Mouse (Mus musculus): Measurements from ENCODE around the gene Cntn4. TPM values are rescaled to one million over a fixed set of nuclear protein-coding genes. Genes with fewer than 3 reads are reported as not detected.

Gene Cntn4
- polyA plus RNA-seq, 1 experiment from 2014 or later: 3.4 TPM

DNA sequence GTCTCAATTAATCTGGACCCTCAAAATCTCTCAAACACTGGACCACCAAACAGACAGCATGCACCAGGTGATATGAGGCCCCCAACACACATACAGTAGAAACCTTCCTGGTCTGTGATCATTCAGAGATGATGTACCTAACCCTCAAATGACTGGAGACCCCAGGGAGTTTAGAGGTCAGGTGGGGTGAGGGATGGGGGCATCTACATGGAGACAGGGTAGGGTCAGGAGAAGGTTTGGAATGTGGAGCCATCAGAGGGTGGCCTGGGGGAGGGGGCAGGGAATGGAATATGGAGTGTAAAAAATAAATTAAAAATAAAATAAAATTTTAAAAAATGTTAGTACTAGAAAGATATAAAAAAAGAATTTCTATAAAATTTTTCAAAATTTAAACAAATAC lies 157.6 kb downstream of the Cntn4 start:
- no peaks in the 10 kb centered on the region for H3K36me3 ChIP-seq
- no peaks in the 10 kb centered on the region for H3K4me1 ChIP-seq
- H3K4me3 ChIP-seq: no peak overlapping the region
- no peak for ATAC-seq (ENCODE audit: low FRiP score, low read depth)
- no peak overlapping the region for H3K9ac ChIP-seq (replicated peaks)
- no peaks in the 10 kb centered on the region for H3K27me3 ChIP-seq
- H3K27ac ChIP-seq (replicated peaks): no peak overlapping the region
- no peaks in the 10 kb centered on the region for H3K9me3 ChIP-seq
- no peak overlapping the region for H3K4me2 ChIP-seq (replicated peaks)

DNA sequence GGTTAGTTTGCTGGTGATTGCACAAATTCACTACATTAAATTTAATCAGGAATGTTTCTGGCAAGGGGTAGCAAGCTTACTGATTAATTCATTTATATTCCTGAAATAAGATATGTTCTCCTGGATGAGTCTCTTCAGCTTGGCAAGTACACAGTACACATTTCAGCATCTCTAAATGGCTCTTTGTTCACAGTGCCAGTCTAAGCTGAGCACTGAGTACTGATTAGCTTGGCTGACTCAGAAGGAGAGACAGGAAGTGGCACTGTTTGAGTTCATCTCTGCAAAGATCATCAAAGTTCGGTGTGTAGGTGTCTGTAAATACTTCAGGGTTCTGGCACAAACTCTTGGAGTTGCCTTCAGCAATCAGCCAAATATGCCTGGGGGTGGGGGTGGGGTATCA lies 169.8 kb downstream of the Cntn4 start:
- Histone ChIP-seq H3K4me3 (no peak overlapping the region), H3K27me3 (no peaks in the 10 kb centered on the region), H3K27ac (replicated peaks) (no peak overlapping the region), H3K36me3 (no peaks in the 10 kb centered on the region), H3K9me3 (no peaks in the 10 kb centered on the region), H3K4me2 (replicated peaks) (no peak overlapping the region), H3K9ac (replicated peaks) (no peak overlapping the region), H3K4me1 (no peaks in the 10 kb centered on the region)
- no peak for ATAC-seq (ENCODE audit: low FRiP score, low read depth)
- WGBS: 71% methylated on average over 1 of the region's 1 CpGs

DNA sequence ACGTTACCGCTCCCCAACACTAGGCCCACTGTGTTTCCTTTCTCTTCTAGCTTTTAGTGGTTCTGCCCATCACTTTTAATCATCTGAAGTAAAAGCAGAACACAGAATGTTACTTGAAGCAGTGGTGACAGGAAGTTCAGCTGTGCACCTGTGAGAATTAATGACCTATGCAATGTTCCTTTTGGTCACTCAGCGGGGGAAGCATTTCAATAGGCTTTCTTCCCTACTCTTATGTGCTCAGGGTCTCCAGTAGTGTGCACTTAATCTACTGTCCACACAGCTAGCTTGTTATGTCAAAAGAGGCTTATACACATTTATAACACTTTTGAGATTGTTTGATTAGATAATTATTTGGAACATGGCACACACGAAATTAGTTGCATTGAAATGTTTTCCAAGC lies 215.4 kb downstream of the Cntn4 start:
- no peak overlapping the region for H3K4me2 ChIP-seq (replicated peaks)

DNA sequence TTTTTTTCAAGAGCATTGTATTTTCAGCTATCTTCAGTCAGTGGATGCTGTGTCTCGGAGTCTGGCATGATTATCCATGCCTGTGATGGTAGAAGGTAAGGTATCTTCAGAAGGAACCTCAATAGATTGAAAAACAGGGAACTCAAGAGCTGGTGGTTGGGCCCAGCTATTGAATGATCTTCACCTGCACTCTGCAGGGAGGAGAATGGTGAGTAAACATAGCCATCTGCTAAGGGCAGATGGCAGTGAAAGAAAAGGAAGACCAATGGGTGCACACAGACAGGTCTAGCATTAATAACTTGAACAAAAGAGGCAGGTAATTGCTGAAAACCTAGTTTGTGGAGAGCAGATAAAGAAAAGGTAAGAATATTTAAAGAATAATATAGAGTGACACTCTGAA lies 261.0 kb downstream of the Cntn4 start:
- ATAC-seq (ENCODE audit: low FRiP score, low read depth): no peak

More for the DNA sequence above, 215.4 kb downstream of the Cntn4 start:
- H3K27ac ChIP-seq (replicated peaks): no peak overlapping the region
- H3K9me3 ChIP-seq: no peaks in the 10 kb centered on the region
- no peaks in the 10 kb centered on the region for H3K4me1 ChIP-seq
- H3K36me3 ChIP-seq: no peaks in the 10 kb centered on the region
- ATAC-seq (ENCODE audit: low FRiP score, low read depth): no peak
- 83% methylated on average over 4 of the region's 4 CpGs for whole genome bisulfite sequencing
- no peak overlapping the region for H3K9ac ChIP-seq (replicated peaks)
- no peak overlapping the region for H3K4me3 ChIP-seq
- no peaks in the 10 kb centered on the region for H3K27me3 ChIP-seq

DNA sequence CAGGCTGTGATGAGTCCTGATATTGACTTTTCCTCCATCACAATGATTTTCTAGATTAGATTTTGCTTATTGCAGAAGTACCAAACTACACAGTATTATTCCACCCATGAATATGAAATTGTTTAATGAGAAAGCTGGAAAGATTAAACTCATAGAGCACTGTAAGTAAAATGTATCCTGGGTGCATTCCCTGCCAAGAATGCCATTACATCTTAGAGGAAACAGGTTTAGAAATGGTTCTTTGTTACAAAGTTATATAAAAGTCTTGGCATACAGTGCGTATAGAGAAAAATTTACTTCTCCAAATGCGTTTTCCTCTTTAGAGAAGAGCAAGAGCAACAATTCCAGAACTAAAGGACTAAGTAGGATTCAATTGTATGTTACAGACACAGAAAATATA lies 261.8 kb downstream of the Cntn4 start:
- Histone ChIP-seq H3K4me2 (replicated peaks) (no peak overlapping the region), H3K4me1 (no peaks in the 10 kb centered on the region), H3K36me3 (no peaks in the 10 kb centered on the region), H3K9ac (replicated peaks) (no peak overlapping the region), H3K9me3 (no peaks in the 10 kb centered on the region), H3K4me3 (no peak overlapping the region), H3K27me3 (no peaks in the 10 kb centered on the region), H3K27ac (replicated peaks) (no peak overlapping the region)
- ATAC-seq (ENCODE audit: low FRiP score, low read depth): no peak
- WGBS: 80% methylated on average over 2 of the region's 2 CpGs

More for the DNA sequence above, 261.0 kb downstream of the Cntn4 start:
- no peak overlapping the region for H3K27ac ChIP-seq (replicated peaks)
- H3K36me3 ChIP-seq: no peaks in the 10 kb centered on the region
- no peak overlapping the region for H3K4me3 ChIP-seq
- no peak overlapping the region for H3K9ac ChIP-seq (replicated peaks)
- H3K4me2 ChIP-seq (replicated peaks): no peak overlapping the region
- no peaks in the 10 kb centered on the region for H3K9me3 ChIP-seq
- WGBS: 91% methylated on average over 1 of the region's 1 CpGs
- H3K4me1 ChIP-seq: no peaks in the 10 kb centered on the region
- H3K27me3 ChIP-seq: no peaks in the 10 kb centered on the region

DNA sequence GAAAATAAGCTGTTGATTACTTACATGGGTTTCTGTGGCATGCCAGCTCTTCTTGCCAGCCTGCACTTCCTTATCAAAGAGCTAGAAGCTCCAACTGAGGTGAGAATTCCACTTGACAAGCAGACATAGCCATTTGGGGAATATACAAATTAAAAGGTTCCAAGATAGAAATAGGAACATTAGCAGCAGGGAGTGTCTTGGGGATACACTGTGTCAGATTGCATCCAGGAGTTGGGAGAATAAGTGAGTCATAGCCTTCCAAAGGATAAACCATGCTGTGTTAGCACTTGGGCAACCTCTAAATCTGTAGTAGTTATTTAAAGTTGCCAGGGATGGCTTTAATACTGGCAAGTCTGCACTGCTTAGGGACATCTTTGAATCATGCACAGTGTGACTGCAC lies 263.1 kb downstream of the Cntn4 start:
- no peaks in the 10 kb centered on the region for H3K36me3 ChIP-seq
- no peak overlapping the region for H3K27ac ChIP-seq (replicated peaks)
- ATAC-seq (ENCODE audit: low FRiP score, low read depth): no peak
- H3K4me1 ChIP-seq: no peaks in the 10 kb centered on the region
- H3K9me3 ChIP-seq: no peaks in the 10 kb centered on the region
- no peak overlapping the region for H3K4me3 ChIP-seq
- no peak overlapping the region for H3K9ac ChIP-seq (replicated peaks)
- H3K4me2 ChIP-seq (replicated peaks): no peak overlapping the region
- H3K27me3 ChIP-seq: no peaks in the 10 kb centered on the region

DNA sequence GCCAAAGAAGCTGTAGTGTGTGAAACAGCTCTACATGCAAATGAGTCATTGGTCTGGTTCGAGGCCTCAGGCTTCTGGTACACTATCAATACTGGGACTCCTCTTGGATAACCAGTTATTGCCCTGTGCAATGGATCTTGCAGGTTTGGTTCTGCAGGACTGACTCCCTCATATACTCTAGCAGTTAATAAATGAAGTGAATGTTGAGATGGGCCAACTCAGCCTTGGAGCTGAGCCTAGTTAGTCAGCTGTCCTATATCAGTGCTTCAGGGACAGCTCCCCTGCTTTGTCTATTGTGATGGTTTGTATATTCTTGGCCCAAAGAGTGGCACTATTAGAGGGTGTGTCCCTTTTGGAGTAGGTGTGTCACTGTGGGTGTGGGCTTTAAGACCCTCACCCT lies 314.0 kb downstream of the Cntn4 start:
- Histone ChIP-seq H3K36me3 (no peaks in the 10 kb centered on the region), H3K27ac (replicated peaks) (no peak overlapping the region), H3K4me3 (no peak overlapping the region), H3K9ac (replicated peaks) (no peak overlapping the region), H3K9me3 (no peaks in the 10 kb centered on the region), H3K27me3 (no peaks in the 10 kb centered on the region), H3K4me2 (replicated peaks) (no peak overlapping the region), H3K4me1 (no peaks in the 10 kb centered on the region)
- ATAC-seq (ENCODE audit: low FRiP score, low read depth): no peak
- WGBS: 73% methylated on average over 1 of the region's 1 CpGs

DNA sequence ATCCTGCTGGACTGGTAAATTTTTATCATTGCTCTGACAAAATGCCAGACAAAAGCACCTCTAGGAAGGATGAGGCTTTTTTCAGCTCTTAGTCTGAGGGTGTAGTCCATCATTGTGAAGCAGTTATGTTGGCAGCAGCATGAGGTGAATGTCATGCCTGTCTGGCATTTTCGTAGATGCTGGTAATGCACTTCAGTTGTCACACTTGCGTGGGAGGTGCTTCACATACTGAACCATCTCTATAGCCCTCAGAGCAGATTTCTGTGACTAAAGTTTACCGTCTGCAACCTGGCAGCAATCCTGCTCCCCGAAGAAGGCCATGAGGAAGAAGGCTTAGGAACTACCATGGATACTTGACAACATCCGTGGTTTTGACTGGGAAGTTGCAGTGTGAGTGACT lies 335.6 kb downstream of the Cntn4 start:
- WGBS: 87% methylated on average over 5 of the region's 5 CpGs
- no peak for ATAC-seq (ENCODE audit: low FRiP score, low read depth)
- Histone ChIP-seq H3K9ac (replicated peaks) (no peak overlapping the region), H3K9me3 (no peaks in the 10 kb centered on the region), H3K4me1 (no peaks in the 10 kb centered on the region; the same call in 1 of the 2 replicates), H3K4me3 (no peak overlapping the region), H3K36me3 (no peaks in the 10 kb centered on the region), H3K27me3 (no peaks in the 10 kb centered on the region), H3K4me2 (replicated peaks) (no peak overlapping the region), H3K27ac (replicated peaks) (no peak overlapping the region)

DNA sequence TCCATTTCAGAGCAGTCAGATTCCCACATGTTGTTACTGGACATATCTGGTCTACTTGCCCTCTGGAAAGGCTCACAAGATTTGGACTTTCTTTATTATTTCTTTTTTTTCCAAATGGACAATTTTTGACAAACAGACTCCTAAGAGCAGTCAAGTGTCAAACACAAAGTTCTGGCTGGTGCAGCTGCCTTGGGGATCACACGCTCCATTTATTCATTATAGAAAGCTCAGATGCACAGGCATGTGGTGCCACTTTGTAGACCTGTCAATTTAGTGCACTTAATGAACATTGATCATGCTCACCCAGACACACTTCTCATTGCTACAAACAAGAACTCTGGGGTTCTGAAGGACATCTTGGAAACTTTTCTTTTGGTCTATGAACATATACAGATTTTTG lies 337.7 kb downstream of the Cntn4 start:
- H3K27ac ChIP-seq (replicated peaks): no peak overlapping the region
- WGBS: 72% methylated on average over 1 of the region's 1 CpGs

DNA sequence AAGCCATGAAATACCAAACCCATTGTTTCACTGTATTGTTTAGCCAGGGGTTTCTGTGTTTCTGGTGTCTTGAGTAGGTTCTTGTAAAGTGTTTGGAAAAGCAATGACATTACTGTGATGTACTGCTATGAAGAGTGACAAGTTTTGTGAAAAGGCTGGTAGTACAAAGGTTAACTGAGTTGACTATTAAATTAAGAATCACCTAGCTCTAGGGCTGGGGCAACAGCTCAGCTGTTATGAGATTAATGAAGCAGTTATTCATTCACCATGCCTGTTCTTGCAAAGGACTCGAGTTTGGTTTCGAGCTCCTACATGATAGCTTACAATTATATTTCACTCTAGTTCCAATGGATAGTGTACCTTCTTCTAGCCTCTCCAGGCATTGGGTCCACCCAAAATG lies 371.4 kb downstream of the Cntn4 start:
- Histone ChIP-seq H3K4me1 (no peaks in the 10 kb centered on the region), H3K27me3 (no peaks in the 10 kb centered on the region), H3K4me2 (replicated peaks) (no peak overlapping the region), H3K9me3 (no peaks in the 10 kb centered on the region), H3K27ac (replicated peaks) (no peak overlapping the region), H3K4me3 (no peak overlapping the region), H3K9ac (replicated peaks) (no peak overlapping the region), H3K36me3 (no peaks in the 10 kb centered on the region)
- 84% methylated on average over 2 of the region's 2 CpGs for WGBS
- ATAC-seq (ENCODE audit: low FRiP score, low read depth): no peak

More for the DNA sequence above, 337.7 kb downstream of the Cntn4 start:
- no peak for ATAC-seq (ENCODE audit: low FRiP score, low read depth)
- no peaks in the 10 kb centered on the region for H3K27me3 ChIP-seq
- H3K36me3 ChIP-seq: no peaks in the 10 kb centered on the region
- no peaks in the 10 kb centered on the region for H3K9me3 ChIP-seq
- no peak overlapping the region for H3K4me2 ChIP-seq (replicated peaks)
- no peak overlapping the region for H3K9ac ChIP-seq (replicated peaks)
- H3K4me3 ChIP-seq: no peak overlapping the region
- H3K4me1 ChIP-seq: no peaks in the 10 kb centered on the region; the same call in 1 of the 2 replicates

DNA sequence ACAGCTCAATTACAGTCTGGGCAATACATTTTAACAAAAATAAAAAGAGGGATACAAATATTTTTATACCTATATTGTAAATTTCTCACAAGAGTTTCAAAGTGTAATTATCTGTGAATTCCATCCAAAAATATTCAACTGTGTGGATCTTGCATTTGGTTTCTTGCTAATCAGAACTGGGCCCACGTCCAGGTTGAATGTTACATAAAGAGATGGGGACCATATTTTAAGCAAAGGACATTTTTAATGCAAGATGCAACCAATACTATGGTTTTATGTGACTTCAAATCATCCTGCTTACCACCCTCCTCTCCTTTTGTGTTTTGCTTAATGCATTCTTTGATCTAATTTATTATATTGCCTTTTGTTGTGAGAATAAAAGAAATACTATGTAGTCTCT lies 378.7 kb downstream of the Cntn4 start:
- H3K4me1 ChIP-seq: no peaks in the 10 kb centered on the region

DNA sequence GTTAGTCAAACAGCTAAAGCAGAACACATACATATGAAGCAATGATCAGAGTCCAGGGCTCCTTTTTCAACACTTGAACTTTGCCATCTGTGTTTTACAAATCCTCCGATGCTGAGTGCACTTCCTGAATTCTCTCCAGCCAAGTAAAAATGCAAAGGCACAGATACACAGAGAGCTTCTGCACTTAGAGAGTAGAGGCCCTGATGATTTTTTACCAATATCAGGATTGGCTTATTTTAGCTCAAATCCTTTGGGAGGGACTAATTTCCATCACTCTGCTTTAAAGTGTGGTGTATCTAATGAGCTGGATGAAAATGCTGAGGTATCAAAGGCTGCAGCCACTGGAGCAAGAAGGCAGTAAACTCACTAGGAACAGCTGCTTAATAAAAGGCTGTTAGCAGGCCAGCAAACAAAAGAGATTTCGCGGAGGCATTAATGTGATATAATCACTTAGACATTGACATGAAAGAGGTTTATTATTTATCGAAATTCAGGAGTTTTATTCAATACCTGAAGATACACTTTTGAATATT lies 400.7 kb downstream of the Cntn4 start:
- 24% methylated on average over 4 of the region's 4 CpGs for WGBS
- ATAC-seq (ENCODE audit: low FRiP score, low read depth): peak; percentile 84
- H3K27ac ChIP-seq (replicated peaks): peak overlapping the region; percentile 39; the same call in 1 of the 2 replicates
- H3K9me3 ChIP-seq: no peaks in the 10 kb centered on the region
- no peaks in the 10 kb centered on the region for H3K36me3 ChIP-seq
- no peaks in the 10 kb centered on the region for H3K27me3 ChIP-seq
- H3K4me3 ChIP-seq: no peak overlapping the region
- no peak overlapping the region for H3K9ac ChIP-seq (replicated peaks)
- peaks cover 5% of the 10 kb centered on the region for H3K4me1 ChIP-seq
- no peak overlapping the region for H3K4me2 ChIP-seq (replicated peaks)

More for the DNA sequence above, 378.7 kb downstream of the Cntn4 start:
- no peaks in the 10 kb centered on the region for H3K9me3 ChIP-seq
- WGBS: 90% methylated on average over 1 of the region's 1 CpGs
- no peak overlapping the region for H3K27ac ChIP-seq (replicated peaks)
- no peaks in the 10 kb centered on the region for H3K27me3 ChIP-seq
- no peak overlapping the region for H3K4me3 ChIP-seq
- ATAC-seq (ENCODE audit: low FRiP score, low read depth): no peak
- H3K9ac ChIP-seq (replicated peaks): no peak overlapping the region
- no peak overlapping the region for H3K4me2 ChIP-seq (replicated peaks)
- no peaks in the 10 kb centered on the region for H3K36me3 ChIP-seq

DNA sequence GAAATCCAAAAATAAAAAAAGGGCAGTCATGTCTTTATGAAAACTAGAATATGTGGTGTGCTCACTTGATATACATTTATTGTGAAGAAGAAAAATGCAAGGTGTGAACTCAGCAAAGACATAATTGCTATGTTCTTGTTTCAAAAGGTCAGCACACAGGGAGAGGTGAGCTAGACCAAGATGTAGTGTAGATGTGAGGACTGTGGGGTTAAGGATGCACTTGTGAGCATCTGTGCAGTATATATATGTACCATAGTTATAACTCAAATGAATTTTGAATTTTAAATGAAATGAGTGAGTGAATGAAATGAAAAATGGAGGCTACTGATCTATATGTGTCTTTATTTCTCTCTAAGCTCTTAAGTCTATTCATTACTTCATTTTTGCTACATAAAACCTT lies 401.2 kb downstream of the Cntn4 start:
- Histone ChIP-seq H3K4me3 (no peak overlapping the region), H3K4me1 (peaks cover 5% of the 10 kb centered on the region)
- ATAC-seq (ENCODE audit: low FRiP score, low read depth): peak; percentile 68

More for the DNA sequence above, 401.2 kb downstream of the Cntn4 start:
- no peak overlapping the region; the same call in 1 of the 2 replicates for H3K27ac ChIP-seq (replicated peaks)
- H3K27me3 ChIP-seq: no peaks in the 10 kb centered on the region
- H3K36me3 ChIP-seq: no peaks in the 10 kb centered on the region
- no peak overlapping the region for H3K9ac ChIP-seq (replicated peaks)
- H3K9me3 ChIP-seq: no peaks in the 10 kb centered on the region
- no peak overlapping the region for H3K4me2 ChIP-seq (replicated peaks)
